Mouse (Mus musculus) bone marrow, adult 2 months (tissue): Measurements from ENCODE around the gene Adarb1.

Source experiments
- CTCF ChIP-seq: fragments of 200-500 bp; IDR thresholded peaks from 2 replicates; pipeline ENCODE4 v1.5.1; 2011; ENCODE audit warnings: low read length, control low read depth; ENCODE audit not compliant: control insufficient read depth, insufficient read depth
- POLR2A ChIP-seq: fragments of 200-500 bp; IDR thresholded peaks from 2 replicates; pipeline ENCODE4 v1.6.1; 2011; ENCODE audit warnings: low read depth, mild to moderate bottlenecking, control low read depth, low read length, borderline replicate concordance; ENCODE audit not compliant: control insufficient read depth

- TF ChIP-seq POLR2A (no peak), CTCF (no peak)
Observed at GRCm38 (mm10) chr10:77300237-77300933, 117.7 kb downstream of the Adarb1 start.
